Mouse (Mus musculus) ES-CJ7 (cell line): Measurements from ENCODE around the gene Gm11627.
"Not testable (repeated sequence)": the region's sequence is repeated elsewhere in the genome, so short reads cannot be mapped to it uniquely, and the experiment has no call there.

Source experiments
- DNase-seq: peaks from one replicate; pipeline ENCODE4 v3.0.0; 2011; ENCODE audit warnings: low read depth, low spot score

Gene Gm11627

GRCm38 (mm10) chr11:102564952-102565671, 14.1 kb downstream of the Gm11627 start:
- DNase-seq, result not testable (repeated sequence)

GRCm38 (mm10) chr11:102558704-102559103, 20.6 kb downstream of the Gm11627 start:
- DNase-seq, result no peak

GRCm38 (mm10) chr11:102557386-102557785, 21.9 kb downstream of the Gm11627 start:
- DNase-seq, result no peak

GRCm38 (mm10) chr11:102556716-102557074, 22.6 kb downstream of the Gm11627 start:
- DNase-seq, result no peak

GRCm38 (mm10) chr11:102556031-102556715, 23.1 kb downstream of the Gm11627 start, which contains the start of gene Gpatch8:
Gpatch8 (minus strand) TSS chr11:102556392.
- DNase-seq, result peak; percentile 99

GRCm38 (mm10) chr11:102555400-102556030, 23.7 kb downstream of the Gm11627 start:
- no peak for DNase-seq

GRCm38 (mm10) chr11:102552051-102552450, 27.2 kb downstream of the Gm11627 start:
- peak; percentile 45 for DNase-seq

- DNase-seq, result no peak
Observed at GRCm38 (mm10) chr11:102551176-102551575, 28.1 kb downstream of the Gm11627 start.

- DNase-seq, result no peak
Observed at GRCm38 (mm10) chr11:102541471-102541870, 37.8 kb downstream of the Gm11627 start.

- not testable (repeated sequence) for DNase-seq
Observed at GRCm38 (mm10) chr11:102540286-102540685, 39.0 kb downstream of the Gm11627 start.

- DNase-seq, result peak; percentile 65
Observed at GRCm38 (mm10) chr11:102539690-102540089, 39.6 kb downstream of the Gm11627 start.

- DNase-seq, result no peak
Observed at GRCm38 (mm10) chr11:102536210-102536609, 43.1 kb downstream of the Gm11627 start.

GRCm38 (mm10) chr11:102534078-102534477, 45.2 kb downstream of the Gm11627 start:
- no peak for DNase-seq

GRCm38 (mm10) chr11:102531425-102531824, 47.8 kb downstream of the Gm11627 start:
- no peak for DNase-seq
